Mouse (Mus musculus) adrenal gland, postnatal 4 days (tissue): ENCODE data around the gene Homer1. TPM values are rescaled to one million over a fixed set of nuclear protein-coding genes. Genes with fewer than 3 reads are reported as not detected.

Source experiments
- DNase-seq, 2 experiments: peaks; one replicate each; pipeline ENCODE4 v3.0.0; 2021 to 2022; ENCODE audit warnings: low spot score in 2 of 2, mixed read lengths in 2 of 2
- total RNA-seq, 2 experiments: library from RNA; stranded (reverse); gene quantifications; 2 replicates each; pipeline ENCODE4 v1.2.3; 2021

Homer1 gene
- total RNA-seq, 2 experiments from 2014 or later: 16.7 to 18.2 TPM

GRCm38 (mm10) chr13:93388594-93389241, 89.3 kb downstream of the Homer1 start:
- no peak for DNase-seq

GRCm38 (mm10) chr13:93389242-93389625, 89.8 kb downstream of the Homer1 start:
- no peak for DNase-seq

GRCm38 (mm10) chr13:93399710-93400216, 100.3 kb downstream of the Homer1 start:
- DNase-seq: no peak

GRCm38 (mm10) chr13:93401947-93402346, 102.5 kb downstream of the Homer1 start:
- no peak for DNase-seq

GRCm38 (mm10) chr13:93406855-93407254, 107.4 kb downstream of the Homer1 start:
- DNase-seq: no peak

- no peak for DNase-seq
Measured at GRCm38 (mm10) chr13:93410343-93410742, 110.9 kb downstream of the Homer1 start.

GRCm38 (mm10) chr13:93415055-93415454, 115.6 kb downstream of the Homer1 start:
- DNase-seq: no peak

- no peak for DNase-seq
Measured at GRCm38 (mm10) chr13:93418292-93418691, 118.9 kb downstream of the Homer1 start.

- DNase-seq: no peak
Measured at GRCm38 (mm10) chr13:93419779-93420178, 120.3 kb downstream of the Homer1 start.

GRCm38 (mm10) chr13:93423224-93423623, 123.8 kb downstream of the Homer1 start:
- DNase-seq: no peak

- no peak for DNase-seq
Measured at GRCm38 (mm10) chr13:93427920-93428876, 128.8 kb downstream of the Homer1 start.

- DNase-seq: no peak
Measured at GRCm38 (mm10) chr13:93429205-93429604, 129.8 kb downstream of the Homer1 start.

- DNase-seq: no peak
Measured at GRCm38 (mm10) chr13:93440167-93440566, 140.7 kb downstream of the Homer1 start.

GRCm38 (mm10) chr13:93453275-93453674, 153.8 kb downstream of the Homer1 start:
- no peak for DNase-seq

Other genes starting within 250 kb of the Homer1 start
- 1 to 10 TPM; 3.7 to 7.3 TPM for gene Cmya5, start 154.9 kb upstream of the Homer1 start, total RNA-seq
- 10 to 100 TPM; 56.7 to 58.5 TPM for gene Tent2, start 107.2 kb upstream of the Homer1 start, total RNA-seq
- 10 to 100 TPM; 42.9 to 43.0 TPM for gene Jmy, start 200.2 kb downstream of the Homer1 start, total RNA-seq